Mouse (Mus musculus) midbrain, embryonic 10.5 days (tissue): ENCODE results near the gene S100a9. TPM values are rescaled to one million over a fixed set of nuclear protein-coding genes. Genes with fewer than 3 reads are reported as not detected.

Experiments used
- DNase-seq: peaks from one replicate; pipeline ENCODE4 v3.0.0-alpha.2; 2017; ENCODE audit warnings: low spot score
- H3K27ac ChIP-seq: fragments of 300-500 bp; sonication (generic); replicated peaks from 2 replicates; pipeline ENCODE4 v1.5.1; 2016; ENCODE audit warnings: mild to moderate bottlenecking
- H3K27me3 ChIP-seq: fragments of 300-500 bp; sonication (generic); 2 replicates; pipeline ENCODE4 v1.6.1; 2016; ENCODE audit warnings: low read depth, mild to moderate bottlenecking; ENCODE audit not compliant: poor library complexity, severe bottlenecking
- H3K36me3 ChIP-seq: fragments of 300-500 bp; sonication (generic); 2 replicates; pipeline ENCODE4 v1.6.1; 2016; ENCODE audit warnings: mild to moderate bottlenecking, moderate library complexity
- H3K4me1 ChIP-seq: fragments of 300-500 bp; sonication (generic); 2 replicates; pipeline ENCODE4 v1.6.1; 2016
- H3K4me3 ChIP-seq: fragments of 300-500 bp; sonication (generic); 2 replicates; pipeline ENCODE4 v1.5.1; 2016; ENCODE audit warnings: mild to moderate bottlenecking, moderate library complexity
- H3K9me3 ChIP-seq: fragments of 300-500 bp; sonication (generic); replicated peaks from 2 replicates; pipeline ENCODE4 v1.6.1; 2016; ENCODE audit warnings: mild to moderate bottlenecking
- WGBS: fragments of 180-500 bp; shearing (Covaris S2); methylation state at CpG from one replicate; pipeline ENCODE4 v1.1.7; 2016; 5-methylcytosine and 5-hydroxymethylcytosine counted together
- polyA plus RNA-seq: library from polyadenylated mRNA; unstranded; fragments of >200 nt; fragmentation: Nextera tagmentation; extraction: Ambion mirVana; gene quantifications from 2 replicates; pipeline ENCODE4 v1.2.1, GENCODE M21; 2016

Gene S100a9
- 0.48 TPM in 1 of 2 replicates, not detected in the other for polyA plus RNA-seq

DNA sequence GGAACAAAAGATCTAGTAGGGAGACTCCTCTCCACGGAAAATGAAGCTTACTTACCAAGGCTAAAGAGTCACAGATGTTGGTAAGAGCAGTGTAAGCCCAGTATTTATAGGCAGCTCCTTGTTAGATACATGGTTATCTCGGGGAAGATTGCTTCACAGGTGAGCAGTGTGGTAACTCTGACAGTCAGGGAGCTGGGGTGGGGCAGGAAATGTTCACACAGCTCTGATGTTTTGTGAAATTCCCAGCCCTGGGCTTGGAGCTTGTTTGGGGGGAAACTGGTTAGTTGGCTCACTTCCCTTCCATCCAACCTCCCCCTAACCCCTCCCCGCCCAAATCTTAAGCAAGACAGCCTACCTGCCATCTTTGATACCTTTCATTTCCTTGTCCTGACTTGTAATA lies at the start of gene S100a9:
S100a9 (minus strand) TSS at position 109 of the 400 bp plus-strand sequence.
- H3K4me3 ChIP-seq: no peak within 1 kb of the TSS
- DNase-seq: no peak
- H3K4me1 ChIP-seq: no peaks in the 10 kb centered on the region
- WGBS: 64% methylated on average over 3 of the region's 3 CpGs
- H3K27me3 ChIP-seq: no peaks in the 10 kb centered on the region
- H3K9me3 ChIP-seq: no peaks in the 10 kb centered on the region
- H3K36me3 ChIP-seq: no peaks in the 10 kb centered on the region
- H3K27ac ChIP-seq: no peak within 1 kb of the TSS

DNA sequence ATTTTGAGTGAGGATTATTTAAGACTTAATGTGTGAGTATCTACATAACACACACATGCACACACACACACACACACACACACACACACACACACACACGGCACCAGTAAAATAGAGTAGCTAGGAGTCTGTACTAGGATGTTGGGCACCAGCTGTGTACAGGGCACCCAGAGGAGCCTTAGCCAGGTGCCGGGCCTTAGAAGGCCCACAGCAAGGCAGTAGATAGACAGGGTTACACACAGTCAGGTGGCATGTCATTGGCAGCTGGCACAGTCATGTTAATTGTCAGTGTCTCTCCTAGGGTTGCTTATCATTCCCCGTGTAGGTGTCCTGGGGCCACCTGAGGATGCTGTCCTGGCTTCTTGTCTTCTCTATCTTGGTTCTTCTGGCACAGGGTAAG lies 31.1 kb upstream of the S100a9 start, which contains the start of gene Pglyrp4:
Pglyrp4 (plus strand) TSS at position 301 of the 400 bp plus-strand sequence.
- Histone ChIP-seq H3K27me3 (no peaks in the 10 kb centered on the region), H3K27ac (no peak within 1 kb of the TSS), H3K9me3 (no peaks in the 10 kb centered on the region), H3K4me1 (no peaks in the 10 kb centered on the region), H3K36me3 (no peaks in the 10 kb centered on the region), H3K4me3 (no peak within 1 kb of the TSS)
- 79% methylated on average over 3 of the region's 3 CpGs for WGBS
- no peak for DNase-seq

DNA sequence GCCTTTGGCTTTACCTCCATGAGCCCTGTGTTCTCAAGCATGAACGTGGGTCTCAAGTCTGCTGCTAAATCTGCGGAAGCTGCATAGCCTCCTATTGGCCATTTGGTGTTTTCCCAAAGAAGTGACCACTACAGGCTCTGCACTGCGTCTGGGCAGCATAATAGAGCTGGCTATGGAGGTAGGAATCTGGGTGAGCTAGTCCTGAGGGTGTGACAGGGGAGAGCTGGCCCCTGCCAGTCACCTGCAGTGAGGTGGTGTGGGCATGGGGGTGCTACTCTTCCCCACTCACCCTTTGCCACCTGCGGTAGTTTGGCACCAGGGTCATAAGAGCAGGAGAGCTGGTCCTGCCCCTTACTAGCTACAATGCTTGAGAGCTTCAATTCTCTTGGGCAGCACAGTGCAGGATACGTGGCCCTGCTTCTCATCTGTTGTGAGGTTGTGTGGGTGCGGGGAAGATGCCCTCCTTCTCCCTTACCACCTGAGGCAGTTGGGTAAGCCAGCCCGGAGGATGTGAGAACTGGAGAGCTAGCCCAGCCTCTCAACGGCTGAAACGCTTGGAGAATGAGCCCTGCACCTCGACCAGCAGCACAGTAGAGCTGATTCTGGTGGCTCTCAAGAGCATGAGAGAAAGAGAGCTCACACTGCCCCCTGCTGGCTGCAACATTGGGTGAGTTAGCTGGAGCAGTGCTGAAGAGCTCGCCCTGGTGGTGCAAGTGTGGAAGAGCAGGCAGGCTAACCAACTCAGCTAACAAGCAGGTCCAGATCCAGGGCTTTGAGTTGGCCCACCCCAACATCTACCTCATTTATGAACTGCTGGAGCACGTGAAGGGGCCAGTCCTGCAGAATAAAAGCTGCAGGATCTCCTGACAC lies 14.3 kb upstream of the S100a9 start:
- WGBS: 49% methylated on average over 12 of the region's 12 CpGs
- Histone ChIP-seq H3K36me3 (no peaks in the 10 kb centered on the region), H3K27ac (no peak overlapping the region)

DNA sequence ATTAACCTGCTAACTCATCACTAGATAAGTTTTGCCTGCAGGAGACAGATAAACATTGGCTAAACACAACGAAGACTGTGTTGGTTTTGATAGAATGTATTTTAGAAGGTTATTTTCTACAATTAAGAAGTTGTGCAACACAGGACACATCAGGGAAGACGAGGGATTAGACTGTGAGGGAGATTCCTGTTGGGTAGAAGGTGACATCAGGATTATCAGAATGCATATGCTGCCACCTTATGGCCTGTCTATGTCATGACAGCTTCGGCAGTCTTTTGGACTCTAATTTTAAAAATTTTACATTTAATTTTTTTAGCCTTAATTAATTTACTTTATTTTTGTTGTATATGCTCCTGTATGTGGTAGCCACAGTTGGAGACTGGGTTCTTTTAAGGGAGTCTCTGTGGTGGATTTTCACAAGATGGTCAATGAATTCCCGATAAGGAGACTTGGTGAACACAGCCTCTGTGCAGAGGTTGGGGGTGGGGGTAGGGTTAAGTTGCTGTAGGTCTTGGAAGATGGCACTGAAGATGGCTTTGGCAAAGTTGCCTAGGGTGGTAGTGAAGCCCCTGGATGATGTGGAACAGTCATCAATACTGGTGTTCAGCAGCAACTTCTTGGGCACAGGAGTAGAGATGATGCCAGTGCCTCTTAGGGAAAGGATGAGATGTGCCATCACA lies 13.1 kb upstream of the S100a9 start:
- Histone ChIP-seq H3K27me3 (no peaks in the 10 kb centered on the region), H3K27ac (no peak overlapping the region), H3K4me1 (no peaks in the 10 kb centered on the region), H3K9me3 (no peaks in the 10 kb centered on the region), H3K36me3 (no peaks in the 10 kb centered on the region), H3K4me3 (no peak overlapping the region)
- WGBS: 30% methylated on average over 4 of the region's 4 CpGs
- peak; percentile 9 for DNase-seq

More for the DNA sequence above, 14.3 kb upstream of the S100a9 start:
- peak; percentile 75 for DNase-seq
- no peaks in the 10 kb centered on the region for H3K9me3 ChIP-seq
- H3K27me3 ChIP-seq: no peaks in the 10 kb centered on the region
- no peaks in the 10 kb centered on the region for H3K4me1 ChIP-seq
- no peak overlapping the region for H3K4me3 ChIP-seq

DNA sequence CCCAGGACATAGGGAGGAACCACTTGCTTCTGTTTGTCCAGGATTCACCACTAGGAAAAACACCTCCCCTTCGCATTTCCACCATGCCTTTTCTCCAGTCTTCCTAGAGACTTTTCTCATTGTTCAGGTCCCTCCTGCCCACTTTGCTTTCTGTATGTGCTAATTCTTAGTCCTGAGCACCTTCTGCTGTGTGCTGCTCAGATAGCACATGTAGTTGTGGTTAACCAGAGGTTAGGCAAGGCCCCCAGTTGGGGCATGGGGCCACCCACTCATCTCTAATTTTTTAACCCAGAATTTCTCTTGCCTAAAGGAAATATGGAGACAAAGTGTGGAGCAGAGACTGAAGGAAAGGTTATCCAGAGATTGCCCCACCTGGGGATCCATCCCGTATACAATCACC lies 6.7 kb upstream of the S100a9 start:
- no peaks in the 10 kb centered on the region for H3K9me3 ChIP-seq
- H3K27ac ChIP-seq: no peak overlapping the region
- no peaks in the 10 kb centered on the region for H3K27me3 ChIP-seq
- WGBS: 85% methylated on average over 2 of the region's 2 CpGs
- H3K4me1 ChIP-seq: no peaks in the 10 kb centered on the region
- no peaks in the 10 kb centered on the region for H3K36me3 ChIP-seq
- no peak for DNase-seq
- no peak overlapping the region for H3K4me3 ChIP-seq

DNA sequence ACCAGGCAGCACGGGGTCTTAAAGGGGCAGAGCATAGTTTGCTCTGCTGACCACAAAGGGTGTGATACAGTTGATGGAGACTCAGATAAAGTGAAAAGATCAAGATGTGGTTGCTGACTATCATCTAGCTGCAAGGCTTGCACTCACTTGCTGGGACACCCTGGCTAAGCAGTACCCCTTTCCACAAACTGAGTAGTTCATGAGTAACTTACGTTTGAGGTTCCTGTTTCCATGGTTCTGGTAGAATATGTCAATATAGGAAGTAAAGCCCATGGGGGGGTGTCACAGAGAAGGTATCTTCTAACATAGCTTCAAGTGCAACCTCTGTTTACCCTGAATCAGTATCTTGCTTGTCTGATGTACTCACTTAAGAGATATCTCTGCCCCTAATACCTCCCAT lies 2.0 kb downstream of the S100a9 start:
- 85% methylated on average over 2 of the region's 2 CpGs for WGBS
- no peak for DNase-seq
- Histone ChIP-seq H3K36me3 (no peaks in the 10 kb centered on the region), H3K27ac (no peak overlapping the region), H3K9me3 (no peaks in the 10 kb centered on the region), H3K4me1 (no peaks in the 10 kb centered on the region), H3K4me3 (no peak overlapping the region), H3K27me3 (no peaks in the 10 kb centered on the region)

DNA sequence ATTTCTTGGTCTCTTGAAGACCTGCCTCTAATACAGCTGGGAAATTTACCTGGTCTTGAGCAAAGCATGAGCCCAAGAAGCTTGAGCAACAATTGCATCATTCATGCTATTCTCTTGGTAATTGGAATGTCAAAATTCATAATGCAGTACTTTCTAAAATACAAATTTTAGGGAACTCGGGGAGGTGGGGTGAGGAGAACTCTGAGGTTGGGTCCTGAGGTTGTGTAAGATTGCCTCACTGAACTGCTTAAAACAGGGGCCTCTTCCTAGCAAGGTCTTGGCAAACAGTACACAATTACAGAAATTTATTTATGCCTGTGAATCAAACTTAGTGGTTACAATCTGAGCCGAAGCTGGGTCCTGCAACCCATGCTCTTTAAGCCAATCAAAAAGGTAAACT lies 8.7 kb downstream of the S100a9 start:
- Histone ChIP-seq H3K4me1 (no peaks in the 10 kb centered on the region), H3K9me3 (no peaks in the 10 kb centered on the region), H3K27ac (no peak overlapping the region), H3K36me3 (no peaks in the 10 kb centered on the region), H3K27me3 (no peaks in the 10 kb centered on the region), H3K4me3 (no peak overlapping the region)
- DNase-seq: no peak
- 86% methylated on average over 2 of the region's 2 CpGs for WGBS

DNA sequence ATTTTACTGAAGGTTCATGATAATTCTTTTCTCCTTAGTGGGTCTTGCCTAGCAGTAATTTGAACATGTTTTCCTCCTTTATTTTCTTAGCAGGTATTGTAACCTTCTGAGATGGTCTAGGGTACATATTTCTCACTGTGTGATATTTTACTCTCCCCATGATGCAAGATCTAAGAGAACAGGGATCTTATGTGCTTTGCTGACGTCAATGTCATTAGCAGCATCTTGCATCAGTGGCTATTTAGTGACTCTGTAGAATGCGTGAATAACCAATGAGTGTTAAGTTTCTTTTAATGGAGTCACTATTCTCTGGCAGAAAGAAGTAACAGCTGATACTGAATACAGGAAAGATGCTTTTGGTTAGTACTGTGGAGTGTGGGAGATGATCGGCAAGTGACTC lies 11.6 kb downstream of the S100a9 start:
- DNase-seq: no peak
- H3K4me3 ChIP-seq: no peak overlapping the region
- WGBS: 92% methylated on average over 3 of the region's 3 CpGs
- no peaks in the 10 kb centered on the region for H3K4me1 ChIP-seq
- H3K27me3 ChIP-seq: no peaks in the 10 kb centered on the region
- H3K27ac ChIP-seq: no peak overlapping the region
- no peaks in the 10 kb centered on the region for H3K9me3 ChIP-seq
- no peaks in the 10 kb centered on the region for H3K36me3 ChIP-seq

DNA sequence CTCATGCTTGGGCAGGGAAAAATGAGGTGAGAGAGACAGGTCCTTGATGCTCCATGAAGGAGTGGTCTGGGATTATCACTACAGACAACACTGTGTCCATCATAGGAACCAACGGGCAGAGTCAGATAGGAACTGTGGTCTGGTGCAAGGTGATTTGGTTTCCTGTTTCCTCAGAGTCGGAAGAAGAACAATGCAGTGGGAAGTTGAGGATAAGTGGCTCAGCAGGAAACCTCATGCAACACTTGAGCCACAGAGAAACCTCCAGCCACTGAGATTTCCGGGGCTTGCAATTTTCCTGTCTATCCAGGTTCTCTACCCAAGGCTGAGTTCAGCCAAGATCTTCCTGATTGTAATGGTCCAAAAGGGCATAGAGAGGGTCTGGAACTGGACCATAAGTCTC lies 16.9 kb downstream of the S100a9 start:
- WGBS: 57% methylated on average over 3 of the region's 3 CpGs
- DNase-seq: no peak
- H3K4me3 ChIP-seq: no peak overlapping the region
- H3K4me1 ChIP-seq: no peaks in the 10 kb centered on the region
- H3K27me3 ChIP-seq: no peaks in the 10 kb centered on the region
- H3K27ac ChIP-seq: no peak overlapping the region
- H3K36me3 ChIP-seq: no peaks in the 10 kb centered on the region
- H3K9me3 ChIP-seq: no peaks in the 10 kb centered on the region

DNA sequence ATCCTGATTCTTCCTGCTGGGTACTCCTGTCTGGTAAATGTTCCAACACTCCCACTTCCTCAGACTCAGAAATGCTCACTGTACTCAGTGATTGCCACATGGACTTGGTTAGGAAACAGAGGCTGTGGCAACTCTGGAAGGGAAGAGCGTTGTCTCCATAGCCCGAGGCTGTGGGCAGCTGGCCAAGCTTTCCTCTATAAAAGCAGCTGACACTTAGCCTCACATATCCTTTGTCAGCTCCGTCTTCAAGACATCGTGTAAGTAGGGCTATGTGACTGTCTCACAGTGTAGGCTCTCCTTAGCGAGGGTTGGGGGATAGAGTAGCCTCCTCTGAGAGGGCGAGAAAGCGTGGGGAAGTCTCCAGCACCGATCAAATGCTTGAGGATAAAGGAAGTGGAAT lies 26.7 kb downstream of the S100a9 start, which contains the start of gene S100a8:
S100a8 (plus strand) TSS at position 133 of the 400 bp plus-strand sequence.
- 77% methylated on average over 8 of the region's 8 CpGs for WGBS
- no peak for DNase-seq
- H3K27me3 ChIP-seq: no peaks in the 10 kb centered on the region
- H3K9me3 ChIP-seq: no peaks in the 10 kb centered on the region
- no peaks in the 10 kb centered on the region for H3K36me3 ChIP-seq
- no peaks in the 10 kb centered on the region for H3K4me1 ChIP-seq
- no peak within 1 kb of the TSS for H3K27ac ChIP-seq
- no peak within 1 kb of the TSS for H3K4me3 ChIP-seq

DNA sequence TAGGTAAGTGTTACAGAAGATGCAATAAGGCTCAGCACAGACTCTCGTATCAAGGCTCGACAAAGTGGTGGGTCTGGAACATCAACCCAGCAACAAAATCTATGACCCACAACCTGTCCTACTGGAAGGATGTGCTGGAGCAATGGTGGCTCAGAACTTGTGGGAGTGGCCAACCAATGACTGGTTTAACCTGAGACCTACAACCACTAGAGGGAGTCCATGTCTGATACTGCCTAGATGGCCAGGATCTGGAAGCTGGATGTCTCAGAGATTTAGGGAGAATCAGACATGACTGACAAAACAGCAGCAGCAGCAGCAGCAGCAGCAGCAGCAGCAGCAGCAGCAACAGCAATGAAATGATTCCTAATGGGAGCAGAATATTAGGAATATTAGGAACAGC lies 31.3 kb downstream of the S100a9 start:
- no peaks in the 10 kb centered on the region for H3K36me3 ChIP-seq
- H3K27me3 ChIP-seq: no peaks in the 10 kb centered on the region
- no peak for DNase-seq
- no peaks in the 10 kb centered on the region for H3K4me1 ChIP-seq
- 87% methylated on average over 2 of the region's 2 CpGs for whole genome bisulfite sequencing
- no peak overlapping the region for H3K27ac ChIP-seq
- no peaks in the 10 kb centered on the region for H3K9me3 ChIP-seq
- no peak overlapping the region for H3K4me3 ChIP-seq

DNA sequence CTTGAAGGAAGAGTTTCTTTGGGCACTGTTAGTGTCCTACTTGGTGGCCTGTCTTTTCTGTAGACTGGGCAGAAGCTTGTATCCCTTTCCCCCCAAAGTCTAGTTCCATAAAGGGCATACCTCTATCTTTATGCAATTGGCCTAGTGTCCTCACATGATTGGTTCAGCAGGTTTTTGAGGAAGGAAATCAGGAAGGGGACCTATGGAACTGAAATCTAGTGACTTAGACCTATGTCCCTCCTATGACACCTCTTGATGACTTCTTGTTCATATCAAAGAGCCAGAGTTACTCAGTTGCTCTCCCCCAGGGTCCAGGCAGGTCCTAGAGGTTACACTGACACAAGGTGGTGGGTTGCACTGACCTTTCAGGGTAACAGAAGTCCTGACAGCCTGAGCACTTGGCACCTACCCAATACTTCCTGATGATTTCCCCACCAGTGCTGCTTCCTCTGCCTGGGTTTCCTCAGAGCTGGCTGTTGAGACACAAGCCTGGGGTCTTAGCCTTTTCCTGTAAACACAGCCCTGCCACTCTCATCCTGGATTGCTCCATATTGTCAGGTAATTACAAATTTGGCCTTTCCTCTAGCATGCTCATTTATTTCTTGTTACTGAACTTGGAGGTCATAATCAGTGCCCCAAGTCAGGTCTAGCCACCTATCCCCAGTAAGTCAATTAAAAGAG lies 36.0 kb downstream of the S100a9 start:
- H3K36me3 ChIP-seq: no peaks in the 10 kb centered on the region
- no peak overlapping the region for H3K27ac ChIP-seq
- DNase-seq: no peak
- H3K27me3 ChIP-seq: no peaks in the 10 kb centered on the region
- H3K9me3 ChIP-seq: no peaks in the 10 kb centered on the region
- no peaks in the 10 kb centered on the region for H3K4me1 ChIP-seq
- H3K4me3 ChIP-seq: no peak overlapping the region

DNA sequence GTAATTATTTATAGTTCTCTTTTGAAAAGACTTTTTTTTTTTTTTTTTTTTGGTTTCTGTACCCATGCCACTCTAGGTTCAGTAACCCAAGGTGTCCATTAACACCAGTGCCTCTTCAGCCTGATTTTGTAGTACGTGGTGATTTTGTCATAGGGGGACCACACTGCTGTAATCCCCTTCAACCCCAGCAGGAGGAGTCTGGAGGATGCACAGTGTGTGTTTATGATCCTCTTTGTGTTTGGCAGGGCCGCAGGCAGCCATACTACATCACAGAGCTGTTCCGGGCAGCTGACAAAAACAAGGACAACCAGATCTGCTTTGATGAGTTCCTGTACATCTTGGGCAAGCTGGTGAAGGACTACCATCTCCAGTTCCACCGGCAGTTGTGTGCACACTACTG lies 38.1 kb downstream of the S100a9 start:
- H3K4me3 ChIP-seq: no peak overlapping the region
- H3K27me3 ChIP-seq: no peaks in the 10 kb centered on the region
- DNase-seq: no peak
- H3K27ac ChIP-seq: no peak overlapping the region
- H3K36me3 ChIP-seq: no peaks in the 10 kb centered on the region
- no peaks in the 10 kb centered on the region for H3K9me3 ChIP-seq
- WGBS: 73% methylated on average over 4 of the region's 4 CpGs
- no peaks in the 10 kb centered on the region for H3K4me1 ChIP-seq
